Mouse (Mus musculus) cerebellum, adult 2 months (tissue): Measurements from ENCODE around the gene Fntb.

Experiments
- CTCF ChIP-seq: fragments of 200-500 bp; IDR thresholded peaks from 2 replicates; pipeline ENCODE4 v1.5.1; 2011; ENCODE audit warnings: low read depth, mild to moderate bottlenecking, control low read depth, low read length, moderate library complexity, borderline replicate concordance; ENCODE audit not compliant: insufficient read depth
- POLR2A ChIP-seq: fragments of 200-500 bp; IDR thresholded peaks from 2 replicates; pipeline ENCODE4 v1.6.1; 2011; ENCODE audit warnings: low read length, control low read depth, borderline replicate concordance; ENCODE audit not compliant: insufficient read depth

DNA sequence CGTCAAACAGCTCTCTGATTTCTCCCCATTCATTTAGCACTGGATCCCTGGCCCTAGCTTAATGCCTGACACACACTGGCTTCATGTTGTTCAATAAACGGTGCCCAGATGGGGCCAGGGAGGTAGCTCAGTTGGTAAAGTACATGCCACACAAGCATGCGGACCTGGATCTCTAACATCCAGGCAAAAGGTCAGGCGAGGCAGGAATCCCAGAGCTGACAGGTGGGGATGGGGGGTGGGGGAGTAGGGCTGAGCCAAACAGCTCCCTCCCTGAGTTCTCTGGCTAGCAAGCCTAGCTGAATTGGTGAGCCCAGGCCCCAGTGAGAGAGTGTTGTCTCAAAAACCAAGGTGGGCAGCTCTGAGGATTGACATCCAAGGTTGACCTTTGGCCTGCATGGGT, 51.8 kb downstream of the Fntb start:
- no peak for TF ChIP-seq CTCF
- no peak for TF ChIP-seq POLR2A
